Mouse (Mus musculus): ENCODE results near the gene Olfr1347. TPM values are rescaled to one million over a fixed set of nuclear protein-coding genes. Genes with fewer than 3 reads are reported as not detected.

The Olfr1347 gene
- not detected for total RNA-seq (2023)

GRCm38 (mm10) chr7:6499655-6500054, at the start of gene Olfr1347:
Gene Olfr1347, minus strand, starts transcription at chr7:6499755.

GRCm38 (mm10) chr7:6522850-6523249, 23.3 kb upstream of the Olfr1347 start, which contains the start of gene Olfr1349:
Gene Olfr1349, minus strand, starts transcription at chr7:6522950.

GRCm38 (mm10) chr7:6508648-6509047, 9.1 kb upstream of the Olfr1347 start, which contains the start of gene Olfr1348:
Gene Olfr1348, minus strand, starts transcription at chr7:6508748.

GRCm38 (mm10) chr7:6486841-6487240, 12.7 kb downstream of the Olfr1347 start, which contains the start of gene Olfr5:
Gene Olfr5, minus strand, starts transcription at chr7:6486941.

GRCm38 (mm10) chr7:6466951-6467350, 32.6 kb downstream of the Olfr1347 start, which contains the start of gene Olfr1346:
Gene Olfr1346, plus strand, starts transcription at chr7:6467101.

GRCm38 (mm10) chr7:6455868-6456267, 43.7 kb downstream of the Olfr1347 start, which contains the start of gene Olfr1336:
Gene Olfr1336, plus strand, starts transcription at chr7:6456168.

GRCm38 (mm10) chr7:6438388-6438787, 61.2 kb downstream of the Olfr1347 start, which contains the start of gene Olfr1344:
Gene Olfr1344, plus strand, starts transcription at chr7:6438688.

Other genes with a start within 250 kb of the Olfr1347 start
- not detected for gene Epp13, start 247.0 kb downstream of the Olfr1347 start, total RNA-seq (2023)
- gene Zfp667, start 213.2 kb downstream of the Olfr1347 start, total RNA-seq (2023), result 5.9 TPM
- gene Zfp583, start 168.5 kb downstream of the Olfr1347 start, total RNA-seq (2023), result 0.50 TPM
- gene Gm3854, start 156.0 kb downstream of the Olfr1347 start, total RNA-seq (2023), result 0.97 TPM
- 2.3 TPM for gene Zfp78, start 136.5 kb downstream of the Olfr1347 start, total RNA-seq (2023)
- 8.3 TPM for gene Zfp28, start 116.5 kb downstream of the Olfr1347 start, total RNA-seq (2023)
- gene Smim17, start 101.0 kb downstream of the Olfr1347 start, total RNA-seq (2023), result 1.8 TPM
- gene Gm20715, start 89.5 kb downstream of the Olfr1347 start, total RNA-seq (2023), result not detected
- not detected for gene Olfr1344, start 61.1 kb downstream of the Olfr1347 start, total RNA-seq (2023)
- not detected for gene Olfr1336, start 43.6 kb downstream of the Olfr1347 start, total RNA-seq (2023)
- gene Olfr1346, start 32.7 kb downstream of the Olfr1347 start, total RNA-seq (2023), result not detected
- gene Olfr5, start 12.8 kb downstream of the Olfr1347 start, total RNA-seq (2023), result not detected
- gene Olfr1348, start 9.0 kb upstream of the Olfr1347 start, total RNA-seq (2023), result not detected
- gene Olfr1349, start 23.2 kb upstream of the Olfr1347 start, total RNA-seq (2023), result not detected
- not detected for gene Olfr1350, start 65.1 kb upstream of the Olfr1347 start, total RNA-seq (2023)
- not detected for gene Zim1, start 196.7 kb upstream of the Olfr1347 start, total RNA-seq (2023)
- gene Peg3, start 230.7 kb upstream of the Olfr1347 start, total RNA-seq (2023), result not detected
- gene Usp29, start 230.8 kb upstream of the Olfr1347 start, total RNA-seq (2023), result not detected

Measured in CD4-positive naive resting alpha-beta T cell, adult 76 days (primary cell).